Mouse (Mus musculus): ENCODE results near the gene Mrps23. TPM values are rescaled to one million over a fixed set of nuclear protein-coding genes. Genes with fewer than 3 reads are reported as not detected.

Gene Mrps23
- polyA plus RNA-seq, 1 experiment from 2014 or later, result 28.7 TPM

DNA sequence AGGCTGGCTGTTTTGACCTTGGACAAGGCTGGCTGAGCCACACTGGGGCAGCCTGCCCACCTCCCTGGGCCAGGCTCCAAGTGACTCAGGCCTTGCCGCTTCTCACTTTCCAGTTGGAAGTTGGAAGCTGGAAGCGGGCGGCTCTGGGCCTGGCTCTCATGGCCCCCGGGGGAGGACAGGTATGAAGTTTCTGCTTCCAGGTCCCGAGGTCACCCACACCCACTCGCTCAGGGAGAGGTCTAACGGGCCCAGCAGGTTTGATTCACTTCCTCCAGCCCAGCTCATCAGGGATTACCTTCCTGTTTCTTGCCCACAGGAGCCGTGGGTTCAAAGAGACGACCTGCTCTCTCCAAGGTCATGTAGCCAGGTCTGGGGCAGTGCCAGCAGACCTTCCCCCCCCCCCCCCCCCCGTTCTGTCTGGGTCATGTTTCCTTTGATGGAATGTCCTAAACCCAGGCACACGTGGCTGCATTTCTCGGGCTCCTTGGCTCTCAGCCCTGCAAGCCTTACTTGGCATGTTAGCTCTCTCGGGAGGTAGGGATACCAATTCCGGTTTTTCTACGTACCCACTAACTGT, 39.3 kb upstream of the Mrps23 start:
- H3K27me3 ChIP-seq (ENCODE audit: insufficient read depth, low read length), result peaks cover 3% of the 10 kb centered on the region; the same call in 1 of the 2 replicates
- no peaks in the 10 kb centered on the region for H3K9me3 ChIP-seq (ENCODE audit: low read length)
- no peak overlapping the region for H3K9ac ChIP-seq (replicated peaks)
- no peak for DNase-seq
- no peak for TF ChIP-seq EP300 (IDR thresholded peaks at IDR 0.05; ENCODE audit: low read depth)
- TF ChIP-seq CTCF (IDR thresholded peaks at IDR 0.05; ENCODE audit: low read depth), result no peak
- H3K4me2 ChIP-seq (ENCODE audit: low read depth, low read length), result no peak overlapping the region
- ATAC-seq, result no peak
- no peaks in the 10 kb centered on the region for H3K36me3 ChIP-seq (replicated peaks; ENCODE audit: insufficient read depth, low read length)
- WGBS (ENCODE audit: insufficient replicate concordance), result 33% methylated on average over 14 of the region's 15 CpGs
- no peak overlapping the region for H3K4me3 ChIP-seq (ENCODE audit: low read depth, low read length)
- peaks cover 18% of the 10 kb centered on the region for H3K4me1 ChIP-seq (ENCODE audit: insufficient read depth)
- H3K27ac ChIP-seq (ENCODE audit: low read depth), result 0 out of 2 replicates have a peak overlapping the region, but pooled peaks have one; percentile 23

DNA sequence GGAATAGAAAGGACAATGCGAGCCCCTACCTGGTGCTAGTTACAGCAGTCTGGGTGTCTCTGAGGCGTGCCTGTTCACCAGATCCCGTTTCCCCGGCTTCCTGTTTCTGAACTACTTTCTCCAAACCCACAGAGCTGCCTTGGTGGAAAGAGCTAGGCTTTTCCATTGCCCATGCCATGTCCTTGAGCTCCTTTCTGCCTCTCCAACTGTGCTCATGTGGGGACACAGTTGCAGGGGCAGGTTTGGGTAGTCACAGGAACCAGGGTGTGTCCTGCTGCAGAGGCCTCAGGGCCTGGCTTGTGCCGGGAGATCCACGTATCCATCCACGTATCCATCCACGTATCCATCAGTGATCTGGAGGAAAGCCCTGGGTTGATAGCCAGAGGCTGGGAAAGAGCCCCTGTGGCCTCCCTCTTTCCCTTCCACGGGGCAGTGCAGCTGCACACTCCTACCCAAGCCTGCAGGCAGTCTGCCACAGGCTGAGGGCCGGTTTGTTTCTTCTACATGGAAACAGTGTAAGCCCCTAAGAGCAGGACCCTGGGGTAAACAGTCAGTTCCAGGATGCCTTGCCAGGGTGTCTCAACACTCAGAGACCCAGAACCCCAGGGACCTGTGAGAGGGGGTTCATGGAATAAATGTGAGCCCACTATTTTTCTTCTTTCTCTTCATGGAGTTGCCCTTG, 38.4 kb upstream of the Mrps23 start:
- no peak overlapping the region for H3K4me3 ChIP-seq (ENCODE audit: low read depth, low read length)
- H3K9ac ChIP-seq (replicated peaks), result no peak overlapping the region
- no peaks in the 10 kb centered on the region for H3K9me3 ChIP-seq (ENCODE audit: low read length)
- ATAC-seq (no peak), DNase-seq (no peak)
- peaks cover 3% of the 10 kb centered on the region; the same call in 1 of the 2 replicates for H3K27me3 ChIP-seq (ENCODE audit: insufficient read depth, low read length)
- no peak overlapping the region; the same call in 1 of the 2 replicates for H3K27ac ChIP-seq (ENCODE audit: low read depth)
- no peaks in the 10 kb centered on the region for H3K36me3 ChIP-seq (replicated peaks; ENCODE audit: insufficient read depth, low read length)
- TF ChIP-seq EP300 (IDR thresholded peaks at IDR 0.05; ENCODE audit: low read depth) (no peak), CTCF (IDR thresholded peaks at IDR 0.05; ENCODE audit: low read depth) (no peak)
- no peak overlapping the region for H3K4me2 ChIP-seq (ENCODE audit: low read depth, low read length)
- peaks cover 18% of the 10 kb centered on the region for H3K4me1 ChIP-seq (ENCODE audit: insufficient read depth)
- WGBS (ENCODE audit: insufficient replicate concordance), result 49% methylated on average over 10 of the region's 10 CpGs

DNA sequence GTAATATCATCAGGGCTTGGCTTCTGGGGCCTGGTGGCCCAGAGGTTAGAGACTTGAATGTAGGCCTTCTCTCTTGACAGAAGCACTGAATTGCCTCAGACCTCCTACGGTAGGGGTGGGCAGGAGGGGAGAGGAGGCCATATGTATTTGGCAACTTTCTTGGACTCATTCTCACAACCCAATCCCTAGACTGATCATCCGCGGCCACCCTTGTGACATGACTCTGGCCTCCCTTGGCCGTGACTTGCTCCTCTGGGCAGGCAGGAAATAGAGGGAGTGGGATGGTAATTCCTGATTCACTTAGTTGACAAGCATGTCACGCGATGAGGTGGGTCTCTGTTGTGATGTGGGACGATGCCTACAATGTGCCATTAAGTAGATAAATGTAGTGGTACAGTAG, 37.7 kb upstream of the Mrps23 start:
- Histone ChIP-seq H3K4me1 (ENCODE audit: insufficient read depth) (peaks cover 14% of the 10 kb centered on the region), H3K9me3 (ENCODE audit: low read length) (no peaks in the 10 kb centered on the region), H3K4me3 (ENCODE audit: low read depth, low read length) (no peak overlapping the region), H3K27me3 (ENCODE audit: insufficient read depth, low read length) (peaks cover 3% of the 10 kb centered on the region; the same call in 1 of the 2 replicates), H3K36me3 (replicated peaks; ENCODE audit: insufficient read depth, low read length) (no peaks in the 10 kb centered on the region), H3K27ac (ENCODE audit: low read depth) (no peak overlapping the region), H3K4me2 (ENCODE audit: low read depth, low read length) (no peak overlapping the region), H3K9ac (replicated peaks) (no peak overlapping the region)
- no peak for TF ChIP-seq EP300 (IDR thresholded peaks at IDR 0.05; ENCODE audit: low read depth)
- no peak for TF ChIP-seq CTCF (IDR thresholded peaks at IDR 0.05; ENCODE audit: low read depth)
- 85% methylated on average over 7 of the region's 7 CpGs for WGBS (ENCODE audit: insufficient replicate concordance)
- DNase-seq (no peak), ATAC-seq (no peak)

DNA sequence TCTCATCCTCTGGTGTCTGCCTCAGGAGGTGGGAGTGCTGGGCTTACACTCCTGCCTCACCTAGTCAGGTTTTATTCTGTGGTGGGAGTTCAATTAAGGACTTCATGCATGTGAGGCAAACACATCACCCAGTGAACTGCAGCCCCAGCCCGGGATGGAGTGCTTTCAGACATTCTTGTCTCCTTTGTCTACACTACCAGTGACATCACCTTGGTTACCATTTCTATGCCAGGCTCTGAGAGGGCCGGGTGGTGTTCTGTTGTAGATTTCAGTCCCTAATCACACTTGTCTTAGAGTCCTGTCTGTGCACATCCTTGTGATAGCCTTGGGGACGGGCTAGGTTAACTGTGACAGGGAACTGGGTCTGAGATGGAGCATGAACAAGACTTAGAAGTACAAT, 35.6 kb upstream of the Mrps23 start:
- TF ChIP-seq CTCF (IDR thresholded peaks at IDR 0.05; ENCODE audit: low read depth) (no peak), EP300 (IDR thresholded peaks at IDR 0.05; ENCODE audit: low read depth) (no peak)
- H3K27me3 ChIP-seq (ENCODE audit: insufficient read depth, low read length), result peaks cover 3% of the 10 kb centered on the region; the same call in 1 of the 2 replicates
- DNase-seq (no peak), ATAC-seq (no peak)
- peaks cover 8% of the 10 kb centered on the region for H3K4me1 ChIP-seq (ENCODE audit: insufficient read depth)
- no peak overlapping the region for H3K9ac ChIP-seq (replicated peaks)
- no peak overlapping the region for H3K27ac ChIP-seq (ENCODE audit: low read depth)
- H3K36me3 ChIP-seq (replicated peaks; ENCODE audit: insufficient read depth, low read length), result no peaks in the 10 kb centered on the region
- 64% methylated on average over 3 of the region's 3 CpGs for WGBS (ENCODE audit: insufficient replicate concordance)
- H3K4me2 ChIP-seq (ENCODE audit: low read depth, low read length), result no peak overlapping the region
- H3K9me3 ChIP-seq (ENCODE audit: low read length), result no peaks in the 10 kb centered on the region
- H3K4me3 ChIP-seq (ENCODE audit: low read depth, low read length), result no peak overlapping the region

DNA sequence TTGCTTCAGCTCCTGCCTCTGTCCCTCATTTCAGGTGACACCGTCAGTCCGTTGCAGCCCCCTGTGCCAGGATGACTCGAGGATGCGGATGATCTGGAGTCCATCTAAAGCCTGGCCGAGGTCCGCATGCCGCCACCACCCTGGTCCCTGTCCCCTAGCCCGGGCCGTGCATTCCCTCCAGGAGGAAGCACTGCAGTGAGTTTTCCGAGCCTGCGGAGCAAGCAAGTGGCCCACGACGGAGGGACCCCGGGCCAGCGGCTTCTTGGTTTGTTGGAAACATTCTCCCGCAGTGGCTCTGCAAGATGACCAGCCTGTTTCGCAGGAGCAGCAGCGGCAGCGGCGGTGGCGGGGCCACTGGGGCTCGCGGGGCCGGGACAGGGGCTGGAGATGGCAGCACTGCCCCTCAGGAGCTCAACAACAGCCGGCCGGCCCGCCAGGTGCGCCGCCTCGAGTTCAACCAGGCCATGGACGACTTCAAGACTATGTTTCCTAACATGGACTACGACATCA, 34.6 kb upstream of the Mrps23 start:
- DNase-seq (no peak), ATAC-seq (no peak)
- Histone ChIP-seq H3K27ac (ENCODE audit: low read depth) (no peak overlapping the region), H3K4me1 (ENCODE audit: insufficient read depth) (peaks cover 5% of the 10 kb centered on the region), H3K36me3 (replicated peaks; ENCODE audit: insufficient read depth, low read length) (no peaks in the 10 kb centered on the region), H3K9me3 (ENCODE audit: low read length) (no peaks in the 10 kb centered on the region), H3K4me3 (ENCODE audit: low read depth, low read length) (no peak overlapping the region), H3K4me2 (ENCODE audit: low read depth, low read length) (no peak overlapping the region), H3K9ac (replicated peaks) (no peak overlapping the region), H3K27me3 (ENCODE audit: insufficient read depth, low read length) (peaks cover 3% of the 10 kb centered on the region; the same call in 1 of the 2 replicates)
- WGBS (ENCODE audit: insufficient replicate concordance), result 44% methylated on average over 30 of the region's 32 CpGs
- no peak for TF ChIP-seq EP300 (IDR thresholded peaks at IDR 0.05; ENCODE audit: low read depth)
- TF ChIP-seq CTCF (IDR thresholded peaks at IDR 0.05; ENCODE audit: low read depth), result no peak

DNA sequence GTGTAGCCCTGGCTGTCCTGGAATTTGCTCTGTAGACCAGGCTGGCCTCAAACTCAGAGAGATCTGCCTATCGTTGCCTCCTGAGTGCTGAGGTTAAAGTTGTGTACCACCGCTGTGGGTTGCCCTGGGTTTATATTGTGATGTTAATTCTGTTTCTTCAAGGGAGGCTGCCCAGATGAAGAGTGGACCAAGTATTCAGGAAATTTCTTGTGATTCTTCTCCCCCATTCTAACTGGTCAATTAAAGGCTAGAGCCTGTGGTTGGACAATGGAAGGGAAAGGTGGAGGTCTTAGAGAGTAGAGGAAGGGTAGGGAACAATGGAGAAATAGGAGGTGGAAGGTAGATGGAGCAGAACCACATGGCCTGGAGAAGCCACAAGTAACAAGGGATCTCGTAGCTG, 33.6 kb upstream of the Mrps23 start:
- no peak for TF ChIP-seq EP300 (IDR thresholded peaks at IDR 0.05; ENCODE audit: low read depth)
- TF ChIP-seq CTCF (IDR thresholded peaks at IDR 0.05; ENCODE audit: low read depth), result no peak

More for the DNA sequence above, 33.6 kb upstream of the Mrps23 start:
- Histone ChIP-seq H3K36me3 (replicated peaks; ENCODE audit: insufficient read depth, low read length) (no peaks in the 10 kb centered on the region), H3K4me1 (ENCODE audit: insufficient read depth) (no peaks in the 10 kb centered on the region), H3K9ac (replicated peaks) (no peak overlapping the region), H3K4me2 (ENCODE audit: low read depth, low read length) (no peak overlapping the region), H3K27ac (ENCODE audit: low read depth) (no peak overlapping the region), H3K27me3 (ENCODE audit: insufficient read depth, low read length) (peaks cover 2% of the 10 kb centered on the region; the same call in 1 of the 2 replicates), H3K4me3 (ENCODE audit: low read depth, low read length) (no peak overlapping the region), H3K9me3 (ENCODE audit: low read length) (no peaks in the 10 kb centered on the region)
- DNase-seq (no peak), ATAC-seq (no peak)
- WGBS (ENCODE audit: insufficient replicate concordance), result 81% methylated on average over 3 of the region's 3 CpGs
